Mouse (Mus musculus): ENCODE measurements around the gene Hacd1. TPM values are rescaled to one million over a fixed set of nuclear protein-coding genes. Genes with fewer than 3 reads are reported as not detected.

The Hacd1 gene
- polyA plus RNA-seq, 1 experiment = 39.8 TPM

GRCm38 (mm10) chr2:14005121-14005520, 50.8 kb downstream of the Hacd1 start:
- no peak for DNase-seq (ENCODE audit: low read depth)

DNA sequence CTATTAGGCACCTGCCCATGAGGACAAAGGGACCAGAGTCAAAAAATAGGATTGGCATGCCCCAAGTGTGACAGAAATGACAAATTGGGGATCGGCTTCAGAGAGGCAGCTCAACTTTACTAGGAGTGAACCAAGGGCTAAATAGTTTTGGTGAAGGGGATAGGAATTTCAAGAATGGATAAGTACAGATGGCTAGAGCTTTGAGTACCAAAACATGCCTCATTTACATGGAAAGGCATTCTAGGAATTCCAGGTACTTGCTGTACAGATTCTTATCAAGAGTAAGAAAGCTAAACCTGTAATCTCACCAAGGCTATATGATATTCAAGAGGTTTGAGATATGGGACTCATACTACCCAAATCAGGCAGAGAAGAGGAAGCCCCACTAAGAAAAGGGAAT, 95.8 kb downstream of the Hacd1 start:
- no peak for DNase-seq (ENCODE audit: low read depth)

DNA sequence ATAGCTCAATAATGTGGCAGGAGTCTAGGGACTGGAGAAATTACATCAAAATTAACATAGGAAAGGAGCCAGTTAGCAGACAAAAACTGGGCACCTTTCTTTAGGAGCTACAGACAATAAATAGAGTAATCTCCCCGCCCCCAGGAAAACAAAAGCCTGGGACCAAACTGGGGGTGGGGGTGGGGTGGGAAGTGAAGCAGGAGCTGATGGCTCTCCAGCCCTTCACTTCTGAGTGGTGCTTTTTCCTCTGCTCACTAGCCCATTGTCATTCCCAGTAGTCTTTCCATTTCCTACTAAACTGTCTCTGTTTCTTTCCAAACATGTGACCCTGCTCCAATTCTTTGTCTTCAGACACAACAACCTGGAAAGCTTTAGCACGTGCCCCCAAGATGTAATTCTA, 99.5 kb downstream of the Hacd1 start:
- no peak for DNase-seq (ENCODE audit: low read depth)

DNA sequence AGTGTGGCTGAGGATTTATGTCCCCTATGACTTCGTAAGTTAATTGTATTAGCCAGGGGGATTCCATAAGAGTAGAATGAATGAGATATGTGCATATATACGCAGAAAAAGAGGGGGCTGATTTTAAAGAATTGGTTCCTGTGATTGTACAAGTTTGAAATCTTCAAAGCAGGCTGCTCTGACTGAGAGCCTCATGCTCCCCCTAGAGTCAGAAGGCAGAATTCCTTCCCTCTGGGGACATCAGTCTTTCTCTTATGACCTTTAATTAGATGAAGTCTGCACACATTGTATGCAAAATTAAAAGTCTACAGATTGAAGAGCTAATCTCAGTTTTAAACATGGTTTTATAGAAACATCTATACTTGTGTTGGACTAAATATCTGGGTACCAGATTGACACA, 117.8 kb downstream of the Hacd1 start:
- DNase-seq (ENCODE audit: low read depth) = no peak

GRCm38 (mm10) chr2:13935343-13935742, 120.6 kb downstream of the Hacd1 start:
- DNase-seq (ENCODE audit: low read depth) = no peak

DNA sequence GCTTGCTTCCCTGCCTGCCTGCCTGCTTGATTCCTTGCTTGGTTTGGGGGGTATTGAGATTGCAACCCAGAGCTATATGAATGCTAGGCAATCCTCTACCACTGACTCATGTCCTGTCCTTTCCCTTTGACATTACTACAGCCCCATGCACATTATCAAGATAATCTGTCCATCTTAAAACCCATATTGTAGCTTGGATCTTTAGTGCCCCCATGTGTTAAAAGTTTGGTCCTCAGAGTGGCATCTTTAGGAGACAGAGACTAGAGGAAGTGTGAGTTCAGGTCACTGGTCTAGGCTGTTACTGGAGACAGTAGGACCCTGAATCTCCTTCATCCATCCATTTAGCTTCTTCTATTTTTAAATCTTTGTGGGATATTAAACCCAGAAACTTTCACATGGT, 123.7 kb downstream of the Hacd1 start:
- no peak for DNase-seq (ENCODE audit: low read depth)

- no peak for DNase-seq (ENCODE audit: low read depth)
Observed at GRCm38 (mm10) chr2:13930724-13931123, 125.2 kb downstream of the Hacd1 start.

DNA sequence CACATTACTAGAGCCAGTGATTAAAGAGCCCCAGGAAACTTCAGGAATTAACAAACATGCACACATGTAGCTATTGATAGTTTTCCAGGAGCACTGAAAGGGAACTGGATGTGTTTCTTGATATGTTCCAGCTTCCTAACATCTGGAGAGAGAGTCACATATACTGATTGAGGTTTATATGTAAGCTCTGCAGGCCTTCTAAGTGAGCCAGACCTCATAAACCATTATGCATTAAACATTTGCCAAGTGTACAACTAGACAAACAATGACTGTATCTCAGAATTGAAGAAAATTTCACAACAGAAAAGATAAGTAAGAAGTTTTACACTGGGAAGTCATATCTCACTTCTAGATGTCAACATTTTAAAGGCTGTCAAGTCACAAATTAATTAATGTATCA, 167.4 kb downstream of the Hacd1 start:
- no peak for DNase-seq (ENCODE audit: low read depth)

GRCm38 (mm10) chr2:13857461-13857860, 198.5 kb downstream of the Hacd1 start:
- DNase-seq (ENCODE audit: low read depth) = no peak

GRCm38 (mm10) chr2:13855510-13855909, 200.4 kb downstream of the Hacd1 start:
- no peak for DNase-seq (ENCODE audit: low read depth)

GRCm38 (mm10) chr2:13836310-13836709, 219.6 kb downstream of the Hacd1 start:
- no peak for DNase-seq (ENCODE audit: low read depth)

GRCm38 (mm10) chr2:13834989-13835388, 220.9 kb downstream of the Hacd1 start:
- DNase-seq (ENCODE audit: low read depth) = no peak

- no peak for DNase-seq (ENCODE audit: low read depth)
Observed at GRCm38 (mm10) chr2:13816645-13817044, 239.3 kb downstream of the Hacd1 start.

DNA sequence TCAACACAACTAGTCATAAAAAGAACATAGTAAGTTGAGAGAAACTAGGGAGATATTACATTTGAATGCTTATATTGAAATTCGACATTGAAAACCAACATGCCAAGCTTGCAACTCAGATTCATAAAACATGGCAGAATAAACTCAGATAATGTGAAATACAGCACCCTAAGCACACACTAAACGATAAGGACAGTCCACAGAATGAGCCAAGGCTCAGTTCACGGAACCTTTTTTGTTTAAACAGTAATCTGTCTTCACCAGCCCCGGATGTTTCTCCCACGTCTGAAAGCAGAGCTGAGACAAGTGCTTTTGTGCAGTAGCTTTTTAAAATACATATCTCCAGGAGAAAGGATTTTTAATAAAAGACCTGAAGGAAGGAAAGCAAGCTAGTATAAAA, 247.3 kb downstream of the Hacd1 start:
- no peak for DNase-seq (ENCODE audit: low read depth)

DNA sequence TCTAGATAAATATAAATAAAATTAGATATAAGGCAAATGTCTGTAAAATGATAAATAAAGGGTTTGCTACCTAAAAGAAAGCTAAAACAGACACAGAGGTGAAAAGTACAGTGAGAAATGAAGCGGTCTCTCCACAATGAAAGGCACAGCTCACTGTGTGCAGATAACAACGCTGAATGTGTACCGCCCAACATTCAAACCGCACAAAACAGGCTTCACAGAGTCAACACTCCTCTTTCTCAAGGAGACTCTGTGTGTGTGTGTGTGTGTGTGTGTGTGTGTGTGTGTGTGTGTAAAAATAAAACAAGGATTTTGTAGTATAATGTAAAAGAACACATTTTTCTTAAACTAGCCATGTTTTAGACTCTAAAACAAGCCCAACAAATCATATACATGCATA, 247.9 kb downstream of the Hacd1 start:
- DNase-seq (ENCODE audit: low read depth) = no peak

DNA sequence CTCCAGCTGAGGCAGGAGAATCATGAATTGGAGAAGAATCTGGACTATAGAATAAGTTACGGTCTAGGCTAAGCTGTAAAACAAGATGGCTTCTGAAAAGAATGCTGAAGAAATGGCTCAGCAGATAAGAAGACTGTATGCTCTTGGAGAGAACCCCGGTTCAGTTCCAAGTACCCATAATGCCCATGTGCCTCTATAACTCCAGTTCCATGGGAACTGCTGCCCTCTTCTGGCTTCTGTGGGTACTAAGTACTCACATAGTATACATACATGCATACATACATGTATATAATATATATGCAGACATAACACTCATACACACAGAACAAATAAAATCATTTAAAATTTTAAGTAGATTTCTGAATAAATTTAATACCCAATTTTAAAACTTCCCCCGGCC, 249.8 kb downstream of the Hacd1 start:
- DNase-seq (ENCODE audit: low read depth) = no peak

GRCm38 (mm10) chr2:13800639-13801038, 255.3 kb downstream of the Hacd1 start:
- DNase-seq (ENCODE audit: low read depth) = no peak

Other genes starting within 250 kb of the Hacd1 start
- gene Stam, start 18.0 kb upstream of the Hacd1 start, polyA plus RNA-seq (2012; rRNA removed) = 13.0 and 14.8 TPM in 2 replicates
- not detected in 2 replicates for gene Tmem236, start 118.4 kb upstream of the Hacd1 start, polyA plus RNA-seq (2012; rRNA removed)
- gene Mrc1, start 173.3 kb upstream of the Hacd1 start, polyA plus RNA-seq (2012; rRNA removed) = 7.8 and 9.6 TPM in 2 replicates